Mouse (Mus musculus) stomach, postnatal 0 days (tissue): ENCODE measurements around the gene Usp29.

Experiments
- CTCF ChIP-seq: IDR thresholded peaks from 2 replicates; pipeline ENCODE4 v1.5.1; 2016; ENCODE audit warnings: antibody characterized with exemption, low read depth, mild to moderate bottlenecking, moderate library complexity
- EP300 ChIP-seq: optimal IDR thresholded peaks from 2 replicates; pipeline ENCODE3; 2016; ENCODE audit warnings: antibody characterized with exemption

GRCm38 (mm10) chr7:6940761-6941231, 210.4 kb downstream of the Usp29 start:
- peak; percentile 82 for TF ChIP-seq CTCF
- TF ChIP-seq EP300, result no peak
